Mouse (Mus musculus) G1E (cell line): ENCODE measurements at regions not wholly inside any gene's neighbourhood (a gene's known extent, or its start where the extent isn't known, plus 50 kb on each side); places are given as distances from the start of the nearest gene placed in this dataset.

Experiments
- ATAC-seq: 2 replicates; pipeline ENCODE4 v1.8.0; 2016; ENCODE audit warnings: mild to moderate bottlenecking; ENCODE audit not compliant: insufficient number of reproducible peaks, poor library complexity, low FRiP score, severe bottlenecking; ENCODE audit errors: extremely low read depth
- DNase-seq: peaks from one replicate; pipeline ENCODE4 v3.0.0; 2012; ENCODE audit warnings: low spot score
- H3K27me3 ChIP-seq: 2 replicates; pipeline ENCODE4 v1.6.1; 2012; ENCODE audit warnings: mild to moderate bottlenecking, low read length, inconsistent platforms; ENCODE audit not compliant: insufficient read depth
- H3K36me3 ChIP-seq: replicated peaks from 2 replicates; pipeline ENCODE3; 2012; ENCODE audit warnings: mild to moderate bottlenecking, inconsistent platforms
- H3K4me1 ChIP-seq: 2 replicates; pipeline ENCODE4 v1.6.1; 2012; ENCODE audit warnings: low read depth, low read length, inconsistent platforms, mixed read lengths; ENCODE audit not compliant: insufficient read depth
- H3K4me3 ChIP-seq: 2 replicates; pipeline ENCODE4 v1.5.1; 2012; ENCODE audit warnings: low read depth, mild to moderate bottlenecking, inconsistent platforms, low read length, moderate library complexity, mixed read lengths
- H3K9me3 ChIP-seq: replicated peaks from 2 replicates; pipeline ENCODE4 v1.6.1; 2012; ENCODE audit warnings: inconsistent platforms
- CTCF ChIP-seq: IDR thresholded peaks from 2 replicates; pipeline ENCODE4 v1.5.1; 2012; ENCODE audit warnings: low read depth, low read length, inconsistent platforms, mixed read lengths
- GATA1 ChIP-seq: IDR thresholded peaks from 2 replicates; pipeline ENCODE4 v1.6.1; 2012; ENCODE audit warnings: borderline replicate concordance, low read length, inconsistent platforms, mixed read lengths
- GATA2 ChIP-seq: IDR thresholded peaks from 2 replicates; pipeline ENCODE4 v1.6.1; 2012; ENCODE audit warnings: low read depth, low read length, inconsistent platforms, borderline replicate concordance
- POLR2AphosphoS5 ChIP-seq: IDR thresholded peaks from 2 replicates; pipeline ENCODE4 v1.6.1; 2012; ENCODE audit warnings: low read depth, low read length, inconsistent platforms; ENCODE audit not compliant: insufficient replicate concordance
- TAL1 ChIP-seq: conservative IDR thresholded peaks from 2 replicates; pipeline ENCODE4 v1.6.1; 2012; ENCODE audit warnings: low read depth, low read length, inconsistent platforms, mixed read lengths

DNA sequence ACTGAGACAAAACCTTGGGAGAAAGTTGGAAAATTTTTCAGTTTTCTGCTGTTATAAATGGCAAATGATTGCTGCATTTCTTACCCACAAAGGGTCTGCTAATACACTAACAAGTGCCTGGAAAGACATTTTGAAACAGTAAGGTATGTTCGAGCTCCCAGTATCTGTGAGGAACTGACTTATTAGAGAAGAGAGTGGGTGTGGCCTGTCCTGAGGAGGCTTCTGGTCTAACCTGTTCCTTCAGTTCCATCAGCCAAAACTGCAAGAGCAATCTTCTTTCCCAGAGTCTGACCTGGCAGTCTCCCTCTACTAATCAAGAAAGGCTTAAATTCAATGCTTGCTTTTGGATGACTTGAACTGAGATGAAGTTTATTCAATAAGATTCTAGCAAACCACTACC is 183.6 kb downstream of the Ptprc start:
- no peak overlapping the region for H3K4me3 ChIP-seq
- no peaks in the 10 kb centered on the region for H3K4me1 ChIP-seq
- H3K27me3 ChIP-seq: no peaks in the 10 kb centered on the region
- TF ChIP-seq TAL1: no peak
- no peak for TF ChIP-seq POLR2AphosphoS5
- no peak for TF ChIP-seq GATA2
- no peak for TF ChIP-seq CTCF
- no peak for TF ChIP-seq GATA1
- DNase-seq: no peak
- no peaks in the 10 kb centered on the region for H3K36me3 ChIP-seq
- ATAC-seq: no peak
- peaks cover 25% of the 10 kb centered on the region for H3K9me3 ChIP-seq

DNA sequence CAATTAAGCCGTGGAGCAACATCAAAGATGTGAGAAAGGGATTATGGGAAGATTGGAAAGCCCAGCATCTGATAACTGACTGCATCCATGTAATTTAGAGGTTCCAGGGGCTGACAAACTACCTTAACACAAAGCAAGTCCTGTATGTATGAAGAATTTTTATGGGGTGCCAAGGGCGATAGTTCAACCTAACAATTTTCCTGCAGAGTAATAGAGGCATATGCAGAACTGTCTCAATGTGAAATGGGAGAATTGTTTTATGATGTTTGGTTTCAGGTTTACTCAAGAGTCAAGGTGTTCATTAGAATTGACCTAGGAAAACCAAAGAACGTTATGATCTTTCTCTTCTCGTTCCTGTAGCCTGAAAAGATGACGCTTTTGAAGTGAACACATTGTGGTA is 184.1 kb downstream of the Ptprc start:
- no peak for DNase-seq
- Histone ChIP-seq H3K27me3 (no peaks in the 10 kb centered on the region), H3K9me3 (peaks cover 26% of the 10 kb centered on the region), H3K36me3 (no peaks in the 10 kb centered on the region), H3K4me3 (no peak overlapping the region), H3K4me1 (no peaks in the 10 kb centered on the region)
- no peak for ATAC-seq
- TF ChIP-seq CTCF (no peak), TAL1 (no peak), POLR2AphosphoS5 (no peak), GATA1 (no peak), GATA2 (no peak)

DNA sequence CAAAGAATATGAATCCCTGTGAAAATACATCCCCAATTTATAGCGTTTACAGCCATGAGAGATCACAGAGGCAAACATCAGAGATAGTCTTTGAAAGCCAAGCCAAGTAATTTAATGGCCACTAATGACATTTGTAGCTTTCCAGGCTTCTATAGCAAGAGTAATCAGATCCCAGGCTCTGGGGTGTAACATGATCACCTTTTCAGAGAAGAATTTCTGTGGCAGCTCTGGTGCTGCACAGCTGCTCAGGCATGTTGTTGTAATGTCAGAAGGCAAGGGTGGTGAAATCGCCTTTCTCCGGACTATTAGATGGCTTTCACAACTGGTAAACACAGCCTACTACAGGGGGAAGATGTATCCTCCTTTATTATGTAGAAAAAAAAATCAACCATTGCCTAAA is 202.1 kb downstream of the Ptprc start:
- Histone ChIP-seq H3K9me3 (peaks cover 12% of the 10 kb centered on the region; the same call in 1 of the 2 replicates), H3K36me3 (no peaks in the 10 kb centered on the region), H3K4me1 (no peaks in the 10 kb centered on the region), H3K27me3 (no peaks in the 10 kb centered on the region), H3K4me3 (no peak overlapping the region)
- ATAC-seq (no peak), DNase-seq (no peak)
- TF ChIP-seq TAL1 (no peak), GATA1 (no peak), CTCF (no peak), GATA2 (no peak), POLR2AphosphoS5 (no peak)

DNA sequence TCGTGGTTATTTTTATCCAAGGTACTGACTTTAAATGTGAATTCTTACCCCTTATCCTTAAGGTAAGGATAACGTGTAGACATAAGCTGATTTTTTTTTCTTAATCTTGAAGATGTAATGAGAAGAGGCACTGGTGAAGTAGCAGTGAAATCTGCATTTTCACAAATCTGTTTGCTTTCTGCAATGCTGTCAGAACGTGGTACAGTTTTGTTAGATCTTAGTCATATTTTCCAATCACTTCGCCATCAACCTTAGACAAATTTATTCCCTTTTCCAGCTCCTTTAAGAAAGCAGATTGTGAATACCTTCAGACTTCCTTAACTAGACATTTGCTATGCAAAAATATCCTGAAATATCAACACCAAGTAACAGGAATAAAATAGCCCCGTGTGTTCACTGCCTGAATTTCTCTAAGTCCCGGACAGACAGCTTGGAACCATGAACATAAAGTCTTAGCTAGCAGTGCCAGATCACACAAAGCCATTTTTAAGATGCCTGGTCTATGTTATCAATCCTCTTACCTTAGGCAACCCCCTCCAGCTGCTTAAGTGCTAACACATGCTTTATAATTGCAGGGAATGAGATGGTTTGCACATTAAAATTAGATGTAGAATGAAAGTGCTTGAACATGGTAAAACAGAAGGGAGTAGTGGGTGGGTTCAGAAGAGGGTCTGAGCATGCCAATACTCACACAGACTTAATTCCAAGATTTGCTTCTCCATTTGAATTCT is 202.7 kb downstream of the Ptprc start:
- H3K27me3 ChIP-seq: no peaks in the 10 kb centered on the region
- H3K36me3 ChIP-seq: no peaks in the 10 kb centered on the region
- no peaks in the 10 kb centered on the region for H3K4me1 ChIP-seq
- no peak for TF ChIP-seq CTCF
- no peak for TF ChIP-seq GATA2
- no peak for TF ChIP-seq POLR2AphosphoS5
- no peak for TF ChIP-seq TAL1
- no peak for TF ChIP-seq GATA1
- no peak for DNase-seq
- no peak for ATAC-seq
- H3K9me3 ChIP-seq: peaks cover 12% of the 10 kb centered on the region; the same call in 1 of the 2 replicates
- no peak overlapping the region for H3K4me3 ChIP-seq

DNA sequence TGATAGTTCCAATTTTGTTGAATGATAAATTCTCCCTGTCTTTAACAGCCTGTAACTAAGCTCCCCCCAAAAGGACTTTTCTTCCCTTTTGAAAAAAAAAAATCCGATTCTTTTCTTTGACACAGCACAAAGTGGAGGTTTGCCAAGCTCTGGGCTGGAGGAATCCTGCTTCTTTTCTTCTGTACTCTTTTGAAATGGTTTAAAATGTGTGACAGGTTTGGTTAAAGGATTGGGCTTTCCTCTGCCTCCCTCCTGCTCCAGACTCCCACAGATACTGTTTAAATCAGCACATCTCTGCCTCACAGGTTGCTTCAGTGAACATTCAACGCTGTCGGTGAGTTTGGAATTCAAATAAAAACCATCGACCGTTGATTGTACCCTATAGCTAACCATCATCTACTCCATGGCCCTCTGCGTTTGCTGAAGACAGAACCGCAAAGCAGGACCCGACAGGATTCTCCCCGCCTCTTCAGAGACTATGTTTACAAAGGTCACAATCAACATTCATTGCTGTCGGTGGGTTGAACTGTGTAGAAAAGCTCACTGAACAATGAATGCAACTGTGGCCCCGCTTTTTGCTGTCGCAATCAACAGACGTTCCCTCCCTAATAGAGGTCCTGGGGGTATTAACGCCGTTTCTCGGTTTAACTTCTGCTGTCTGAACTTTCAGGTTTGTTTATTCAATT is 209.2 kb downstream of the Ptprc start:
- TF ChIP-seq GATA1 (no peak), POLR2AphosphoS5 (no peak), CTCF (no peak), GATA2 (no peak), TAL1 (no peak)
- DNase-seq (no peak), ATAC-seq (no peak)
- no peaks in the 10 kb centered on the region for H3K27me3 ChIP-seq
- peaks cover 15% of the 10 kb centered on the region for H3K9me3 ChIP-seq
- no peak overlapping the region for H3K4me3 ChIP-seq
- no peaks in the 10 kb centered on the region for H3K36me3 ChIP-seq
- no peaks in the 10 kb centered on the region for H3K4me1 ChIP-seq

DNA sequence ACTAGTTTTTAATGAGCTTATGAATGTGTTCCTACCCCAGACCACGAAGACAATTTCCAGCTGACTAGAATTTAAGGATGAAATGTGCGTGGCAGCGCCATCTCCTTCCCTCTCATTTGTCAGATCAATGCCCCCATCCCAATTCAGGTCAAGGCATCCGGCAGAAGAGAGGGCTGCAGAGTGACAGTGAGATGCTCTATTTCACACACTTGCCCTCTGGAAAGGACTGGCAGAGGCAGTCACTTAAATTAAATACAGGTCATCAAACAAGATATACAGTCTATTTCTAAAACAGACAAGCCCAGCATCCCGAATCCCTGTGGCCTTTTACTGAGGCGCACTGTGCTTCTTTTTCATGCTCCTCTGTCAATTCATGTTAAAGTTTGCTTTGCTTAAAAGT is 211.9 kb downstream of the Ptprc start:
- no peak for ATAC-seq
- Histone ChIP-seq H3K36me3 (no peaks in the 10 kb centered on the region), H3K9me3 (peaks cover 13% of the 10 kb centered on the region), H3K4me1 (no peaks in the 10 kb centered on the region), H3K27me3 (no peaks in the 10 kb centered on the region), H3K4me3 (no peak overlapping the region)
- DNase-seq: no peak
- no peak for TF ChIP-seq CTCF
- no peak for TF ChIP-seq POLR2AphosphoS5
- no peak for TF ChIP-seq TAL1
- TF ChIP-seq GATA1: no peak
- TF ChIP-seq GATA2: no peak
